In the genomic region with DNA sequence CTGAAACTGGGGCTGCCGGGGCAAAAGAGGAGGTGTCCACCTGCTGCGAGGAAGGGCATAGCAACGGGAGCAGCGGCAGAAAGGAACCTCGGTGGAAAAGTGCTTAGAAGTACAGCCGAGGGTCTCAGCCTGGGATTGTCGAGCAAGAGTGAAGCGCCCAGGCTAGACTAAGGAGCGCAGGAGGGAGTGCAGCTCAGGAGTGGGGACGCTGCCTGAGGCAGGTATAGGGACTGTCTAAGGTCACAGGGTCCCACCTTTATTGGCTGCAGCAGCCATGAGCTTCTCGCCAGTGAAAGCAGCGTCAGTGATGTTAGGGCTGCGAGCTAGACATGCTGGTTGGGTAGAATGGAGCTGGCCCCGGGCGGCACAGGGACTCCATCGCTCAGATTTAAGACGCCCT, we compare ENCODE assay signal across 8 mouse cellular contexts. TPM values are rescaled to one million over a fixed set of nuclear protein-coding genes. Genes with fewer than 3 reads are reported as not detected.
A peak's percentile ranks its signal among the peaks of the same experiment; 100 is the strongest.
DNase-seq lines count a peak whose midpoint lies in the region; ATAC-seq and TF ChIP-seq lines count a peak whose summit lies in the region.

No protein-coding gene starts in this region.

- H3K27ac ChIP-seq in liver, adult 2 months (replicated peaks; ENCODE audit: insufficient read depth, low read depth, low read length) = no peak overlapping the region
- peak overlapping the region; percentile 51; the same call in 1 of the 2 replicates for H3K27ac ChIP-seq in forebrain, embryonic 10.5 days
- H3K27ac ChIP-seq in limb, embryonic 12.5 days = no peak overlapping the region
- H3K27ac ChIP-seq in olfactory bulb, adult 2 months (ENCODE audit: insufficient read depth, low read depth, low read length) = peak overlapping the region; percentile 18; the same call in 1 of the 2 replicates

- no peak overlapping the region for H3K9ac ChIP-seq in liver, adult 2 months (ENCODE audit: low read depth, low read length)
- H3K9ac ChIP-seq in limb, embryonic 12.5 days (replicated peaks) = peak overlapping the region; percentile 63; the same call in 1 of the 2 replicates

- H3K79me2 ChIP-seq in liver, adult 2 months (ENCODE audit: control insufficient read depth, insufficient read depth, low read length) = no peaks in the 10 kb centered on the region

- H3K4me2 ChIP-seq in limb, embryonic 12.5 days = peak overlapping the region; percentile 94

- peaks cover 10% of the 10 kb centered on the region for H3K27me3 ChIP-seq in liver, adult 2 months (ENCODE audit: control insufficient read depth, insufficient read depth, low read length)
- H3K27me3 ChIP-seq in forebrain, embryonic 10.5 days (ENCODE audit: poor library complexity, severe bottlenecking) = peaks cover 56% of the 10 kb centered on the region
- H3K27me3 ChIP-seq in limb, embryonic 12.5 days = peaks cover 63% of the 10 kb centered on the region

- no peaks in the 10 kb centered on the region for H3K4me1 ChIP-seq in liver, adult 2 months (ENCODE audit: control insufficient read depth, insufficient read depth, low read length)
- peaks cover 27% of the 10 kb centered on the region for H3K4me1 ChIP-seq in forebrain, embryonic 10.5 days
- peaks cover 14% of the 10 kb centered on the region for H3K4me1 ChIP-seq in limb, embryonic 12.5 days (replicated peaks)
- peaks cover 32% of the 10 kb centered on the region for H3K4me1 ChIP-seq in olfactory bulb, adult 2 months (ENCODE audit: control insufficient read depth, insufficient read depth, low read length)

- H3K4me3 ChIP-seq in liver, adult 2 months (ENCODE audit: insufficient read depth, low read depth, low read length) = peak overlapping the region; percentile 18; the same call in 1 of the 2 replicates
- H3K4me3 ChIP-seq in forebrain, embryonic 10.5 days = peak overlapping the region; percentile 61
- H3K4me3 ChIP-seq in limb, embryonic 12.5 days (replicated peaks) = peak overlapping the region; percentile 54
- H3K4me3 ChIP-seq in olfactory bulb, adult 2 months (ENCODE audit: insufficient read depth, low read depth, low read length) = peak overlapping the region; percentile 52

- no peak for TF ChIP-seq CTCF in liver, adult 2 months (IDR thresholded peaks at IDR 0.05; ENCODE audit: low read depth, low read length)
- no peak for TF ChIP-seq CTCF in olfactory bulb, adult 2 months (IDR thresholded peaks at IDR 0.05; ENCODE audit: insufficient read depth, low read depth, low read length)

- no peaks in the 10 kb centered on the region for H3K36me3 ChIP-seq in liver, adult 2 months (ENCODE audit: control insufficient read depth, insufficient read depth, low read length)
- H3K36me3 ChIP-seq in forebrain, embryonic 10.5 days (replicated peaks) = no peaks in the 10 kb centered on the region
- no peaks in the 10 kb centered on the region for H3K36me3 ChIP-seq in limb, embryonic 12.5 days

- no peak for TF ChIP-seq POLR2A in liver, adult 2 months (IDR thresholded peaks at IDR 0.05; ENCODE audit: extremely low read depth, insufficient read depth, low read length)
- TF ChIP-seq POLR2A in olfactory bulb, adult 2 months (IDR thresholded peaks at IDR 0.05; ENCODE audit: insufficient read depth, low read depth, low read length) = no peak

- no peaks in the 10 kb centered on the region for H3K9me3 ChIP-seq in forebrain, embryonic 10.5 days
- H3K9me3 ChIP-seq in limb, embryonic 12.5 days = no peaks in the 10 kb centered on the region

- ATAC-seq in limb, embryonic 12.5 days (ENCODE audit: insufficient number of reproducible peaks, insufficient read depth, low FRiP score, low TSS enrichment, low read depth) = no peak

- 7% methylated on average over 17 of the region's 17 CpGs for whole genome bisulfite sequencing in liver, adult 2 months
- WGBS in forebrain, embryonic 10.5 days = 3% methylated on average over 17 of the region's 17 CpGs
- WGBS in limb, embryonic 12.5 days = 3% methylated on average over 17 of the region's 17 CpGs
- WGBS in olfactory bulb, adult 2 months = 4% methylated on average over 17 of the region's 17 CpGs

- DNase-seq in liver, adult 2 months (ENCODE audit: extremely low read depth, low read depth, low spot score) = no peak
- DNase-seq in liver = no peak
- no peak for DNase-seq in forebrain, embryonic 10.5 days (ENCODE audit: extremely low spot score, low spot score)
- DNase-seq in thymus, postnatal 36 days = no peak
- DNase-seq in adrenal gland, postnatal 25 days = no peak
- DNase-seq in gastrocnemius, adult 8-10 months (ENCODE audit: low spot score in 2 of 2) = no peak

RNA-seq across cellular contexts. Expression of gene Cpne7, which starts 0.6 kb away (rescaled TPM):
- 0.07 and 0.09 TPM in 2 replicates for total RNA-seq in liver, adult 2 months (2014; rRNA removed)
- polyA plus RNA-seq in liver, adult 2 months (2012; rRNA removed) = 0.09 and 0.28 TPM in 2 replicates
- 0.94 and 1.3 TPM in 2 replicates for polyA plus RNA-seq in forebrain, embryonic 10.5 days (2016; fragmentation: Nextera tagmentation; extraction: Ambion mirVana)
- 0.40 and 0.53 TPM in 2 replicates for polyA plus RNA-seq in limb, embryonic 12.5 days (2016; fragmentation: Nextera tagmentation; extraction: Ambion mirVana)
- not detected in 2 replicates for polyA plus RNA-seq in olfactory bulb, adult 2 months (2012; ENCODE audit: insufficient read depth, insufficient read length, low replicate concordance, missing spikeins)
- total RNA-seq in adrenal gland, postnatal 25 days (2021) = 4.6 and 6.4 TPM in 2 replicates
- total RNA-seq in gastrocnemius, adult 8-10 months (2022) = under 1 TPM in 1 of 4 experiments, not detected in 3; 0.24 TPM

RNA-seq across cellular contexts. Expression of gene Rpl13, which starts 15.6 kb away (rescaled TPM):
- total RNA-seq in liver, adult 2 months (2014; rRNA removed) = 764 and 919 TPM in 2 replicates
- polyA plus RNA-seq in liver, adult 2 months (2012; rRNA removed) = 634 and 769 TPM in 2 replicates
- polyA plus RNA-seq in forebrain, embryonic 10.5 days (2016; fragmentation: Nextera tagmentation; extraction: Ambion mirVana) = 1,382 and 1,410 TPM in 2 replicates
- 1,503 and 1,509 TPM in 2 replicates for polyA plus RNA-seq in limb, embryonic 12.5 days (2016; fragmentation: Nextera tagmentation; extraction: Ambion mirVana)
- polyA plus RNA-seq in olfactory bulb, adult 2 months (2012; ENCODE audit: insufficient read depth, insufficient read length, low replicate concordance, missing spikeins) = 1,464 TPM in 1 of 2 replicates, not detected in the other
- 560 and 633 TPM in 2 replicates for total RNA-seq in adrenal gland, postnatal 25 days (2021)
- 100 to 1,000 TPM; 382 to 564 (median 462) TPM for total RNA-seq in gastrocnemius, adult 8-10 months (2022)

RNA-seq across cellular contexts. Expression of gene Sult5a1, which starts 40.4 kb away (rescaled TPM):
- total RNA-seq in liver, adult 2 months (2014; rRNA removed) = 15.5 and 29.8 TPM in 2 replicates
- polyA plus RNA-seq in liver, adult 2 months (2012; rRNA removed) = 62.7 and 154 TPM in 2 replicates
- polyA plus RNA-seq in forebrain, embryonic 10.5 days (2016; fragmentation: Nextera tagmentation; extraction: Ambion mirVana) = 2.2 and 2.7 TPM in 2 replicates
- 15.9 and 16.0 TPM in 2 replicates for polyA plus RNA-seq in limb, embryonic 12.5 days (2016; fragmentation: Nextera tagmentation; extraction: Ambion mirVana)
- not detected in 2 replicates for polyA plus RNA-seq in olfactory bulb, adult 2 months (2012; ENCODE audit: insufficient read depth, insufficient read length, low replicate concordance, missing spikeins)
- 5.3 and 5.5 TPM in 2 replicates for total RNA-seq in adrenal gland, postnatal 25 days (2021)
- total RNA-seq in gastrocnemius, adult 8-10 months (2022) = 1 to 10 TPM in 2 of 4 experiments, under 1 TPM in 2; 0.58 to 2.9 (median 0.88) TPM

RNA-seq across cellular contexts. Expression of gene Spg7, which starts 55.0 kb away (rescaled TPM):
- total RNA-seq in liver, adult 2 months (2014; rRNA removed) = 27.4 and 29.5 TPM in 2 replicates
- polyA plus RNA-seq in liver, adult 2 months (2012; rRNA removed) = 62.4 and 81.4 TPM in 2 replicates
- polyA plus RNA-seq in forebrain, embryonic 10.5 days (2016; fragmentation: Nextera tagmentation; extraction: Ambion mirVana) = 53.9 and 56.8 TPM in 2 replicates
- 63.2 and 63.7 TPM in 2 replicates for polyA plus RNA-seq in limb, embryonic 12.5 days (2016; fragmentation: Nextera tagmentation; extraction: Ambion mirVana)
- polyA plus RNA-seq in olfactory bulb, adult 2 months (2012; ENCODE audit: insufficient read depth, insufficient read length, low replicate concordance, missing spikeins) = 361 TPM in 1 of 2 replicates, not detected in the other
- 91.5 and 97.5 TPM in 2 replicates for total RNA-seq in adrenal gland, postnatal 25 days (2021)
- total RNA-seq in gastrocnemius, adult 8-10 months (2022) = 10 to 100 TPM; 74.1 to 81.0 (median 77.4) TPM

Comparison
In these comparisons a context has a peak if more than half of its experiments do, and no peak if none do; other contexts are left out.
1. H3K27ac ChIP-seq: peak in forebrain, embryonic 10.5 days (single experiment) and olfactory bulb, adult 2 months (single experiment); none in liver, adult 2 months (single experiment) and limb, embryonic 12.5 days (single experiment).
2. Peak in every context shown above with its lines, with median percentiles within 50 percentile points of each other: H3K4me3 ChIP-seq.